Mouse (Mus musculus) forebrain, embryonic 15.5 days (tissue): ENCODE results near the gene Zfp605. TPM values are rescaled to one million over a fixed set of nuclear protein-coding genes. Genes with fewer than 3 reads are reported as not detected.

ENCODE experiments used
- polyA plus RNA-seq: library from polyadenylated mRNA; unstranded; fragments of >200 nt; fragmentation: Nextera tagmentation; extraction: Ambion mirVana; gene quantifications from 2 replicates; pipeline ENCODE4 v1.2.1, GENCODE M21; 2015

Zfp605 gene
- polyA plus RNA-seq, 1 experiment from 2014 or later = 17.3 TPM

Other genes with a start within 250 kb of the Zfp605 start
- gene Gm15446, start 186.7 kb upstream of the Zfp605 start, polyA plus RNA-seq = 0.43 and 0.61 TPM in 2 replicates
- gene Zfp932, start 113.6 kb upstream of the Zfp605 start, polyA plus RNA-seq = 27.7 and 30.3 TPM in 2 replicates
- 4.6 and 8.8 TPM in 2 replicates for gene Gm17655, start 37.6 kb upstream of the Zfp605 start, polyA plus RNA-seq
- 0.70 and 1.0 TPM in 2 replicates for gene Gm35315, start 15.7 kb upstream of the Zfp605 start, polyA plus RNA-seq
- gene Plcxd1, start 10.1 kb upstream of the Zfp605 start, polyA plus RNA-seq = 2.6 and 2.8 TPM in 2 replicates
- gene Gtpbp6, start 1.9 kb upstream of the Zfp605 start, polyA plus RNA-seq = 66.3 and 67.9 TPM in 2 replicates
- gene Chfr, start 25.8 kb downstream of the Zfp605 start, polyA plus RNA-seq = 85.2 and 86.9 TPM in 2 replicates
- gene Golga3, start 66.6 kb downstream of the Zfp605 start, polyA plus RNA-seq = 21.6 and 21.7 TPM in 2 replicates
- 26.9 and 28.6 TPM in 2 replicates for gene Ankle2, start 120.9 kb downstream of the Zfp605 start, polyA plus RNA-seq
- gene Pgam5, start 159.8 kb downstream of the Zfp605 start, polyA plus RNA-seq = 105 and 107 TPM in 2 replicates
- 6.3 and 8.4 TPM in 2 replicates for gene Pxmp2, start 176.1 kb downstream of the Zfp605 start, polyA plus RNA-seq
- 14.3 and 16.3 TPM in 2 replicates for gene Pole, start 176.2 kb downstream of the Zfp605 start, polyA plus RNA-seq
- gene P2rx2, start 233.1 kb downstream of the Zfp605 start, polyA plus RNA-seq = 5.7 and 6.8 TPM in 2 replicates
- not detected in 2 replicates for gene Lrcol1, start 234.6 kb downstream of the Zfp605 start, polyA plus RNA-seq